Mouse (Mus musculus) adrenal gland, postnatal 25 days (tissue): ENCODE results near the gene Dnajc30. TPM values are rescaled to one million over a fixed set of nuclear protein-coding genes. Genes with fewer than 3 reads are reported as not detected.
"Not testable (repeated sequence)": the region's sequence is repeated elsewhere in the genome, so short reads cannot be mapped to it uniquely, and the experiment has no call there.

Experiments
- DNase-seq: peaks from one replicate; pipeline ENCODE4 v3.0.0; 2021; ENCODE audit warnings: mixed read lengths
- total RNA-seq: library from RNA; stranded (reverse); gene quantifications from 2 replicates; pipeline ENCODE4 v1.2.3, GENCODE M21; 2021

Dnajc30 gene
- total RNA-seq, 1 experiment from 2014 or later: 38.8 TPM

DNA sequence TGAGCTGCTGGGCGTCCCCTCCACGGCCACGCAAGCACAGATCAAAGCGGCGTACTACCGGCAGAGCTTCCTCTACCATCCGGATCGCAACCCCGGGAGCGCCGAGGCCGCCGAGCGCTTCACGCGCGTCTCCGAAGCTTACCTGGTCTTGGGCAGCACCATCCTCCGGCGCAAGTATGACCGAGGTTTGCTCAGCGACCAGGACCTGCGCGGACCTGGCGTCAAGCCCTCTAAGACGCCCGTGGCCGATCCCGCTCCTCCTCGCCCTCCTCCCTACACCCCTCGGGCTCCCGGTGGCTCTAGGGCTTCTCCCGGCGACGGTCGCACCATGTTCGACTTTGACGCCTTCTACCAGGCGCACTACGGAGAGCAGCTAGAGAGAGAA, 372 bp downstream of the Dnajc30 start:
- no peak for DNase-seq

DNA sequence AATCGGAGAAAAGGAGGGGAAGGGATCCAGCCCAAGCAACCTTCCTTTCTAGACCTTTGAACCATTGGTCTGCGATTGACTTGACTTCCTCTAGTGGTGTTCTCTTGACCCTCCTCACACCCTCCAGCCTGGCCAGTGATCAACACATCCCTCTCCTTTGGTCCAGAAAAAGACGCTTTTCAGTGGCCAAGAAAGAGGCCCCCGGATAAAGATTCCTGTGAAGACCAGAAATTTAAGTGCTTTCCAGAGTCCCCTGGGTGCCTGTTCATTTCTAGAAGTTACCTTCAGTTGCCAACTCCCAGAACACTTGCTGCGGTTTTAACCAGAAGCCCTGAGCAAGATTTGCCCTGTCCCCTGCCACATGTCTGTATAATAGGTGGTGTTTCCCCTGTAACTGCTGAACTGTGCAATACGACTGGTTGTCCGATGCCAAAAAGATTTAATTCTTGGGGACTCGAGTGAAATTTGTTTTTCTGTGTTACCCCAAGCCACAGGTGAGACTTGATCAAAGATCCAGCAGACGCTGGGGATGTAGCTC, 976 bp downstream of the Dnajc30 start, which contains the start of gene Bud23:
Bud23 (minus strand) TSS at position 51 of the 538 bp plus-strand sequence.
- DNase-seq: not testable (repeated sequence)

DNA sequence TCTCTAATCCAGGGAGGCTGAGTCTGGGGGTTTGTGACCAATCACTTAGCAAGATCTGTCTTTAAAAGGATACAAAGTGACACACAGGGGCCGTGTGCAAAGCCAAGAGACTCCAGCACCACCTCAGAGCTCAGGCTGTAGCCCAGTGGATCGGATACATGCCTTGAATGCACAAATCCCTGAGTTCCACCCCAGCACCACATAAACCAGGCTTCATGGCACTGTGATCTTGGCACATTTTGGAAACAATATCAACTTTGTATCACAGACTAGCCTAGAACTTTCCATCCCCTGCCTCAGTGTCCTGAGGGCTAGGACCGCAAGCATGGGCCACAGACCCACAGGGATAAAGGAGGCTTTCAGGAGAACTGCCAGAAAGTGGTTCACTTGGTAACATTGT, 2.0 kb downstream of the Dnajc30 start:
- no peak for DNase-seq

DNA sequence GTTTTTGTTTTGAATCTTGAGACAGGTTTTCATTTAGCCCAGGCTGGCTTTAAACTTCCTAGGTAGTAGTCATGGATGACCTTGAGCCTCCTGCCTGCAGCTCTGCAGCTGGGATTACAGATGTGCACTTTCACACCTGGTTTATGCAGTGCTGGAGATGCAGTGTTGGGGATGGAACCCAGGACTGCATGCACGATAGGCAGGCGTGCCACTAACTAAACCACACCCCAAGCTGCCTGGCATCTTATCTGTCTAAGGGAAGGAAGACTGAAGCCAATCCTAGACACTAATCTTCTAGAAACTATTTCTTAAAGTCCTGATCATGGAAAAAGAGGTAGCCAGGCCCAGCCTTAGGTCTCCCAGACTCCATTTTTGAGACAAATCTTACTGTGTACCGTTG, 6.4 kb downstream of the Dnajc30 start:
- no peak for DNase-seq

DNA sequence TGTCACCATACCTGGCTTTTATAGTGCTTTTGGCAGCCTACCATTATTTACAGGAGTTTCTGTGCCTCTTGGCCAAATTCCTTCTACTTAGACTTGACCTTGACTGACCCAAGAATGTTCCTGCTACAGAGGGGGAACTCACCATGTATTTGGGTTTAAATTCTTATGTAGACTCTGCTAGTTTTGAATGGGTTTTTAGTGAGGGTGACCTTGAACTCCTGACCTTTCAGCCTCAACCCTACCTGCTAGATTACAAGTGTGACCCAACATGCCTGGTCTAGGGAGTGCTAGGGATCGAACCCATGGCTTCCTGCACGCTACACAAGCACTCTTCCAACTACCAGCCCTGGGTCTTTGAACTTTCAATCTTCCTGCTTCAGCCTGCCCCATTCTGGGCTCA, 8.1 kb downstream of the Dnajc30 start:
- no peak for DNase-seq

DNA sequence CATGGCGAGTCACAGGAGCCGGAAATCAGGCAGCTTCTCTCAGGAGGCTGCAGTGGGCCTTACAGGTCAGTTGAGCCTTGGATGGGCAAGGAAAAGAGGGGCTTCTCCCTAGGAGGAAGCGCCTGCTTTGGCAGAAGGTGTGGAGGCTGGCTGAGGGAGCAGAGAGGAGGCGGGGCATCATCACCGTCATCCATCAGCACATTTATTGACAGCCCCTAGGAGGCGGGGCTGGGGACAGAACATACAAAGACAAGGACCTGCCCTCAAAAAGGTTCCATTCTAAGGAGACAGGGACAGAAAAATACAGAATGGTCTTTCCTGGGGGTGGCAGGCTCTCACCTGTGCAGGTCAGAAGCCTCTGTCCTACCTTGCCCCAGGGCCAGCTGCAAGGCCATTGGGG, 8.7 kb downstream of the Dnajc30 start:
- DNase-seq: no peak

DNA sequence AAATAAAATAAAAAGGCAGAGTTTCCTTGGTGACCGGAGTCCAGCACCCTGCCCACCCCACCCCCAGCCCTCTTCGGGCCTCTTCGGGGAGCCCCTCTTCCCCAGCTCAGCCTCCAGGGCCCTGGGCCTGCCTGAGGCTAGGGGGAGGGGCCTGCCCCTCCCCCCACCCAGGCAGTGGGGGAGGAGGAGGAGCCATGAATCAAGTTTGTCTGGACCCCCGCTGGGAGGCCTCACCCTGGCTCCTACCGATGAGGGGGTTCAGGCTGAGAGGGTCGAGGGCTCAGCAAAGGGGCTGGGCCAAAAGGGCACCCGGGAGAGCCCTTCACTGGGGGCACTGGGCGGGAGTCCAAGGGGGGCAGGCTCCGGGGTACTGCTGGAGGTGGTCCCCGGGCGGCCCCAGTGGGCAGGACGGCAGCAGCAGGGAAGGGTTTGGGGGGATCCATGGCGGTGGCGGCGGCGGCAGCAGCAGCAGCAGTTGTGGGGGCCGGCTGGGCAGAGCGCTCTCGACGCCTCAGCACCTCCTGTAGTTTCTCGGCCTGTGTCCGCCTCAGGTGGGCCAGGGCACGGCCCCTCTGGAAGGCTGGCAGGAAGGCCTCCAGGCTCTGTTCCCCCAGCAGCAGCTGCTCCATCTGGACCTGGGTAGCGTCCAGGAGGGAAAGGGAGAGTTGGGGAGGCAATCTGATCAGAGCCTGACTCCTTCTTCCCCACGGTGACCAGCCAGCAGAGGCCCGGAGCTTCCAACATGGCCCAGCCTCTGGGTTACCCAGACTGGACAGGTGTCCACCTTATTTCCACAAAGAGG, 9.5 kb downstream of the Dnajc30 start:
- no peak for DNase-seq

DNA sequence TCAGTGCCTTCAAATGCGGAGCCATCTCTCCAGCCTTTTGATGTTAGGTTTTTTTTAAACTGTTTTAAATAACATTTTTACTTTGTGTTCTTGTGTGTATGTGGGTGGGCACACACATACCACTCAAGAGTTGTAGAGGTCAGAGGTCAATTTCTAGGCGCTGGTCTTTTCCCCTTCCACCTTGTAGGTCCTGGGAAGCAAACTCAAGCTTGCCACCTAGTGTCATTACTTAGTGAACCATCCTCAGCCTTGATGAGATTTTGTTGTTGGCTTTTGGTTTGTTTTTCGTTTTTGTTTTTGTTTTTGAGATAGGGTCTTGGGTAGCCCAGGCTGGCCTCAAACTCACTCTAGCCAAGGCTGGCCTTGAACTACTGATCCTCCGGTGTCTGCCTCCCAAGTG, 11.7 kb downstream of the Dnajc30 start:
- DNase-seq: no peak

DNA sequence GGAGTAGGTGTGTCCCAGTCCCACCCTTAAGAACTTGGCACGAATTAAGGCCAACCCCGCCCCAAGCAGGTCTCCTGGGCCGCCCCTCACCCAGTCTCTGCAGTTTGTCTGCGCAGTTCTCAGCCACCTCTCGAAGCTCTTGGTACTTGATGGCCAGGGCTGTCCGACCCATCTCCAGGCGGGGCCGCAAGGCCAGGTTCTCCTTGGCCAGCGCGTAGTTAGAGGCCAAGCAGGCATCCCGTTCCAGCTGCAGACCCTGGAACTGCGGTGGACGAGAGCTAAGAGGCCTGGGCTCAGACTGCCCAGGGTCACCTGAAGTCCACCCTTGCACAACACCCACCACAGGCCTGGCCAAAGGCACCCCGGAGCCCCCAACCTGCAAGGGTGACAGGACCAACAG, 12.4 kb downstream of the Dnajc30 start:
- DNase-seq: no peak

DNA sequence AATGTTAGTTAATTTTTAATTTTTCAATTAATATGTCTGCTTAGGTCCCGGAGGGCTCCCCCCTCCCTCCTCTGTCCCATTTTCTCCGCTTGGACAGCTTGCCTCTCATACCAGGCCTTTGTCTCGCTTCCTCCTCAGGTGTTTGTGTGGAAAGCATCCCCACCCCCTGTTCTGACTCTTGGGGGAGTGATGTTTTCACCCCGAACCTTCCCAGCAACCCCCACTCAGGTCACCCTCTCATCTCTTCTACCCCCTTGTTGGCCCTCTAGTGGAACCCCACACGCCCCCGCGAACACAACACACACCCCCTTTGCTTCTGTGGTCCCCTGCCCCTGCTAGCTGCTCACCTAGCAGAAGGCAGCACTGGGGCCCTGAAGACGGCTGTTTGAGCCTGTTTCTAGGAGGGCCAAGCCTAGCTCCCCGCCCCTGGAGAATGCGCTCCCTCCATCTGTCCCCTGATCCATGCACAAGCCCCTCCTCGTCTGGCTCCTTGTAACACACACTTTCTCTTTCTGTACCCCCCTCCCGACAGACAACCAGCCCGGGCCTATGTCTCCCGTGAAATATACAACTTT, 13.0 kb downstream of the Dnajc30 start:
- no peak for DNase-seq

DNA sequence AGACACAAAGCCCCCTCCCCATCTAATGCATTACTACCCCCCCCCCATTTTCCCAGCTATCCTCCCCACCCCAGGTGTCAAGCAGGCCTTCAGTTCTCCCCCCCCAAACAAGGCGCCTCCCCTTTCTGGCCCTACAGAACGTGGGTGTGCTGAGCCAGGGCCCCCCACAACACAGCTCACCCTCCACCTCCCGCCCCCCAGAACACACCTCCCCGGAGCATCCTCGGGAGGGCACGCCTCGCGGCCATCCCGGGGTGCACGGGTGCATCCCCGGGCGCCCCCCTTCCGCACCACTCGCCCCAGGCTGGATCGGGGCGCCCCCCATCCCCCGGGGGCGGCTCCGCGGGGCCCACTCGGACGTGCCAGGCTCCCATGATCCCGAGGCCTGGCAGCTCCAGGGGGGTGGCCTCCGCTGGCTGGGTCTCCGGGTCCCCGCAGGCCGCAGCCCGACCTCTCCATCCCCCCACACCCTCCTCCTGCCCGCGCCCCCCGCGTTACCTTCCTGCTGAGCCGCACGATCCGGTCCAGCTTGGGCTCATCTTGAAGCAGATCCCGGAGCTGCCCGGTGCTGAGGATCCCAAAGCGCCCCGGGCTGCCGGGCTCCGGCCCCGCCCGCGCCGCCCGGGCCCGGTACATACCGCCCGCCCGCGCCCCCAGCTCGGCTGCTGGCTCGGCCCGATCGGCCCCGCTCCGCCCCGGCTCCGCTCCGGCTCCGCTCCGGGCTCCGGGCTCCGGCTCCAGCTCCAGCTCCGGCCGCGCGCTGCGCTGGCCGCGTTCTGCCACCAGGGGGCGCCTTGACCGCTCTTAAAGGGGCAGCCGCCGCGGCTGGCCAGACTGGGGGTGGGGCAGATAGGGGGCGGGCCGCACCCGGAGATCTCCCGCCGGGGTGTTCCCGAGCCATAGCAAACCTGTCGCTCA, 13.8 kb downstream of the Dnajc30 start, which contains the start of gene Vps37d:
Vps37d (minus strand) TSS at position 703 of the 918 bp plus-strand sequence.
- DNase-seq: peak; percentile 95

DNA sequence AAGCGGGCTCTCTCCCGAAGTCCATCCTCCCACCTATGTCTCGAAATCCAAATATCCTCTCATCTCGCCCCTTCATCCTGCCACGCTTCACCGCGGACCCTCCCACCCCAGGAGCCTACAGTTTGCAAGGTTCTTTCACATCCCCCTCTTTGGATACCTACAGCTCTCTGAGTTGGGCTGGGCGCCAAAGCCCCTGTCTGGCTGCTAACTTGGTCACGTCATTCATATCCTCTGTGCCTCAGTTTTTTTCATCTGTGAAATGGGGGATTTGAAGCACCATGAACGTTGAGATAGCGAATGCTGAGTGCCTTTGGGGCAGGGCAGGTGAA, 14.4 kb downstream of the Dnajc30 start:
- DNase-seq: no peak

DNA sequence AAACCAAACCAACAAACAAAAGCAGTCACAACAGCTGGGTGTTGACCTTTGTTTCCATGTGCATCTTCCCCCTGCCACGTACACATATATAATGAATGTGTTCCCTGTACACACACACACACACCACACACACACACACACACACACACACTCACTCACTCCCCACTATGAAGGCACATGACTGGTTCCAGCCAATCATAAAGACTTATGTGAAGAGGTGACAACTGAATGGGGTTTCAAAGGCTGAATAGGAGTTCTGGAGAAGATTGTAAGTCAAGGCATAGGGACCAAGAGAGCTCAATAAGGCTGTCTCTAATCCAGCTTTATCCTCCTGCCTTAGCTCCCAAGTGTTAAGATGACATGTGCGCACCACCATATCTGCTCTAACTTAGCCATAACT, 15.6 kb downstream of the Dnajc30 start:
- no peak for DNase-seq

DNA sequence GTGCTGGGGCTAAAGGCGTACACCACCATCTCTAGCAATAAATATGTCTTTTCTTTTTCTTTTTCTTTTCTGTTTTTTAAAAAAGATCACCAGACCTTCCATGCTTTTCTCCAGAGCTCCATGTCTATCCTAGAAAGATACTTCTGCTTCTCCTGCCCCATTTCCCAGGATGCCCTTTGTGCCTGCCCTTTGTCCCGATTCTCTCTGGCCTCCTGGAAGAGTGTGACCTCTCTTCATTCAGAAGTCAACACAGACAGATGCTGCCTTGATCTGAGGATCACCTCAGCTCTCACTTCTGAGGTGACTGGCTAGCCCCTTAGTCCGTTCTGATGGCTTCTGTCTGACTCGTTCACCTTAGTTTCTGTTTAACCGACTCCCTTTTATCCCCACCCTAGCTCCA, 16.5 kb downstream of the Dnajc30 start:
- no peak for DNase-seq

DNA sequence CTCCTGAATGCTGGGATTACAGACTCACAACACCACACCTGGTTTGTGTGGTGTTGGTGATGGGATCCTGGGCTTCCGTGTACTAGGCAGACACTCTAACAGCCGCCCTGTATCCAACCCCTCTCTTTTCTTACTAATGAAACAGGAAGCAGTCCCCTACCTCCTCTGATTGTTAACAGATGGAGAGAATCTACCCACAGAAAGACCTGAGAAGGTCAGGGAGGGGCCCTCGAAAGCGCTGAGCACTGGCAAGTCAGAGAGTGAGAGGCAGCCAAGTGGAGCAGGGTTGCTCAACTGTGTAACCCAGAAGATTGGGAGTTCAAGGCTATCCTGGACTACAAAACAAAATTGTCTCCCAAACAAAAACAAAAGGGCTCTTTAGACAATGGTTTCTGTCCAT, 22.9 kb downstream of the Dnajc30 start:
- no peak for DNase-seq

DNA sequence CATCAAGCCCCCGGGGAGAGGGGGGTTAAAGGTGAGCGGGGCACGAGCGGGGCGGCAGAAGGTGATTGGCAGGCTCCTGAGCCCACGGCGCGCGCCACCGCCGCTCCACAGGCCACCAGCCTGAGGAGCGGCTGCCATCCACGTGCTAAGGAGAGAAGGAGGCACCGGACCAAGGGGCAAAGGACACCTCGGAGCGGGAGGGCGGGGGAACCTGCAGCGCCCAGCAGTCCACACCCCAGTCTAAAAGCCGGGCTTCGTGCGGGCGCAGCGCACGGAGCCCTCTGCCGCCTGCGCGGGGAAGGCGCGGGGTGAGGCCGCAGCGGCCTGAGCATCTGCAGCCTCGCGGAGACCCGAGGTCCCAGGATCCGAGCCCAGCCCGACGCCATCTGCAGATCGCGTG, 25.7 kb downstream of the Dnajc30 start, which contains the start of gene Mlxipl:
Mlxipl (plus strand) TSS at position 238 of the 400 bp plus-strand sequence.
- no peak for DNase-seq

DNA sequence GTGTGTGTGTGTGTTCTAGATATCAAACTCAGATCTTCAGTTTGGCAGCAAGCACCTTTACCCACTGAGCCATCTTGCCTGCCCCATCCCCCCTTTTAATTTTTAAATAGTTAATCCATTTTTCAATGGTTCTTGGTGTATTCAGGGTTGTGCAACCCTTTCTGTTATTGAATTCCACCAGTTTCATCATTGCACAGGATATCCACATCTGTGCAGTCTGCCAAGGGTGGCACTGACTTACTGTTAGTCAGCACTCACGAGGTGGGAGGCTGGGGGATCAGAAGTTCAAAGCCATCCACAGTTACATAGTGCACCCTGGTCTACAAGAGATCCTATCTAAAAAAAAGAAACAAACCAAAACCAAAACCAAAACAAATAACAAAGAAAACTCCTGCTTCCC, 37.0 kb downstream of the Dnajc30 start:
- DNase-seq: no peak

DNA sequence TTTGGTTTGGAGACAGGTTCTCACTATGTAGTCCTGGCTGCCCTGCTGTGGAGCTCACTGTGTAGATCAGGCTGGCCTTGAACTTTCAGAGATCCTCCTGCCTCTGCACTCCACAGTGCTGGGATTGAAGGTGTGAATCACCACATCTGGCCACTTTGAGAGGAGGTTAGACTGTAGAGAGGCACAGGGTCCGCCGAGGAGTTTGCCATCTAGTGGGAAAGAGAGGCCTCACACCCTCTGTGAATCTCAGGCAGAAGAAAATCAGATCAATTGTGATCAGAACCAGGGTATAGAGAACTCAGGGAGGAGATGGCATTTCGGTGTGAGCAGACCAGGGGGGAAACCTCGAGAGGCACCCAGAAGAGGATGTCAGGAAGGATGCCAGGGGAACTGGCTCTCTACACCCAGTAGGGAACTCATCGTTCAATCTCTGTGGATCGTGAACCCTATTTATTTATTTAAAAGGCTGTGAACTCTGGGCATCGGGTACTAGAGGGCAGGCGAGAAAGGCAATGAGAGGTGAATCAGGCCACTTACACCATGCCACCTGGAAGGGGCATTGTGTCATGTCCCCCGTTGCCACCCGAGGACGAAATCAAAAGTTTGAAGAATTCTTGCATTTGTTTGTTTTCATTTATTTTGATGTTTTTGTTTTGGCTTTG, 40.1 kb downstream of the Dnajc30 start:
- no peak for DNase-seq

DNA sequence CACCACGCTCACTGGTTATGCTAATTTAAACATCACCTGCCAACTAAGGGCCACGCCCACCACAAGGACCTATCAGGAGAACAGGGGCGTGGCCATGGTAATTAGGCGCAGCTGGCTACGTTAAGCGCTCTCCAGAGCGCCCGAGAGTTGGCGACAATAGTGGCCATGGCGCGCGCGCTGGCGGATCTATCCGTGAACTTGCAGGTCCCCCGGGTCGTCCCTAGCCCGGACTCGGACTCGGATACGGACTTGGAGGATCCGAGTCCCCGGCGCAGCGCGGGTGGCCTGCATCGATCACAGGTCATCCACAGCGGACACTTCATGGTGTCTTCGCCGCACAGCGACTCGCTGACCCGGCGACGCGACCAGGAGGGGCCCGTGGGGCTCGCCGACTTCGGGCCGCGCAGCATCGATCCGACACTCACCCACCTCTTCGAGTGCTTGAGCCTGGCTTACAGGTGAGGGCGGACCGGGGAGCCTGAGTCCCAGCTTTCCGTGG, 42.8 kb downstream of the Dnajc30 start:
- DNase-seq: peak; percentile 85

DNA sequence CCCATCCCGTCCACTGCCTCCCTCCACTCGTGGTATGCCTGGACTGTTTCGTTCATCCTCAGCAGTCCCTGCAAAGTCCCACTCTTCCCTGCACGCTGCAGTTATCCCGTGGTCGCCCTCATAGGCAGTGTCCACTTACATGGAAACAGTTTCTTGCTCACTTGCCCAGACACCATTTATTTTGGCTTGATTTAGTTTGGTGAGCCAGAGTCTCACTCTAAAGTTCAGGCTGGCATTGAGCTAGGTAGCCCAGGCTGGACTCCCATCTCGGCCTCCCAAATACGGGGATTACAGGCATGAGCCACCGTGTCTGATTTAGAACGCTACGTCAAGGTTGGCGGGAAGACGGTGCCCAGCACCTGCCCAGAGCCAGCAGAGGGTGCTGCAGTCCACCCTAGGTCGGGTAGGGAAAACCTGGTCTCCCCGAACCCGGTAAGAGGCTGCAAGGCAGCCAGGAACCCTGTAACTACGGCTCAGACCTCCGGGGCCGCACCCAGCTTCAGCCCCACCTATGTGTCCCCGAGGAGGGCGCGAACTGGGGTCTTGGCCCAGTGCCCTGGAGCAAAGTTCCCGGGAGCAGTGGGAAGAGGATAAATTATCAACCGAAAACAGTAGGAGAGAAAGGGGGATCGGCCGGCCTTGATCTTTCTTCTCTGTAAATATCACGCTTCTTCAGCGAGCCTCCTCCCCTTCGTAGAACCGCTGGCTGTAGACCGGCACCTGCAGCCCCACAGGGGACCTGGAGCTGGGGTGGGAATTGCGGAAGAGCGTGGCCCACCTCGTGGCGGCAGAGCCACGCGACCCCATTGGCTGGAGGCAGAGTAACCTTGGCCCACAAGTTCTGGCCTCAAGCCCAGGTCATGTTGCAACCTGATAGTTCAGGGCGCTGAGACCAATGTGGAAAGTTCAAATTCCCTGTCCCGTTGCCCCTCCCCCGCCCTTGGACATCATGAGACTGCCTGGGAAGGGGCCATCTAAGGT, 43.8 kb downstream of the Dnajc30 start:
- DNase-seq: peak; percentile 85

DNA sequence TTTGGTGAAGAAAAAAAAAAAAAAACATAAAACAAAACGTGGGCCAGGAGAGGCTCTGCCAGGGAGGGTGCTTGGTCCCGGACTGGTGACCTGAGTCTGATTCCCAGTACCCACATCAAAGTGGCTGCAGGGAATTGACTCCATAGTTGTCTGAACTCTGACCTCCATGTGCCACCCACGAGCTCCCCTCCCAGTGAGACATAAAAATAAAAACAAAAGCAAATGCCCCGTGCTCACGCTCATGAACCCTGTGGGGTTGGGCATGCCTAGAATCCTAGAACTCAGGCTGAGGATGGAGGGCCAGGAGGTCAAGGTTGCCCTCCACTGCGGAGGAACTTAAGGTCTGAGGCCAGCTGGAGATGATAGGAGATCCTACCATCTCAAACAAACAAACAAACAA, 45.0 kb downstream of the Dnajc30 start:
- no peak for DNase-seq
